Mouse (Mus musculus) limb, embryonic 11.5 days (tissue): ENCODE measurements around the gene Gm5089. TPM values are rescaled to one million over a fixed set of nuclear protein-coding genes. Genes with fewer than 3 reads are reported as not detected.
"Not testable (repeated sequence)": the region's sequence is repeated elsewhere in the genome, so short reads cannot be mapped to it uniquely, and the experiment has no call there.

Experiments used
- ATAC-seq: fragments of 200-750 bp; cut with Nextera tagmentation; 2 replicates; pipeline ENCODE4 v1.8.0; 2017; ENCODE audit warnings: low read depth; ENCODE audit not compliant: insufficient number of reproducible peaks, low FRiP score, low TSS enrichment
- DNase-seq: peaks from one replicate; pipeline ENCODE4 v3.0.0-alpha.2; 2015; ENCODE audit warnings: low spot score
- H3K27ac ChIP-seq: fragments of 300-500 bp; sonication (generic); replicated peaks from 2 replicates; pipeline ENCODE4 v1.5.1; 2014; ENCODE audit warnings: low read depth, mild to moderate bottlenecking, low read length
- H3K27me3 ChIP-seq: fragments of 300-500 bp; sonication (generic); 2 replicates; pipeline ENCODE4 v1.6.1; 2014; ENCODE audit warnings: mild to moderate bottlenecking, low read length, mixed read lengths; ENCODE audit not compliant: control insufficient read depth, insufficient read depth
- H3K36me3 ChIP-seq: fragments of 300-500 bp; sonication (generic); 2 replicates; pipeline ENCODE4 v1.6.1; 2014; ENCODE audit warnings: mild to moderate bottlenecking, low read length, moderate library complexity, mixed read lengths; ENCODE audit not compliant: control insufficient read depth, insufficient read depth
- H3K4me1 ChIP-seq: fragments of 300-500 bp; sonication (generic); 2 replicates; pipeline ENCODE4 v1.6.1; 2014; ENCODE audit warnings: low read length, mixed read lengths; ENCODE audit not compliant: control insufficient read depth, insufficient read depth
- H3K4me2 ChIP-seq: fragments of 300-500 bp; sonication (generic); 2 replicates; pipeline ENCODE4 v1.6.1; 2014; ENCODE audit warnings: low read depth, mild to moderate bottlenecking, moderate library complexity; ENCODE audit not compliant: severe bottlenecking
- H3K4me3 ChIP-seq: fragments of 300-500 bp; sonication (generic); 2 replicates; pipeline ENCODE4 v1.5.1; 2014; ENCODE audit warnings: low read depth, low read length
- H3K9ac ChIP-seq: fragments of 300-500 bp; sonication (generic); 2 replicates; pipeline ENCODE4 v1.6.1; 2014; ENCODE audit warnings: mild to moderate bottlenecking, low read length
- H3K9me3 ChIP-seq: fragments of 300-500 bp; sonication (generic); 2 replicates; pipeline ENCODE4 v1.6.1; 2016; ENCODE audit warnings: low read length; ENCODE audit not compliant: control insufficient read depth
- WGBS: fragments of 180-500 bp; shearing (Covaris S2); extraction: QIAGEN DNeasy Blood & Tissue Kit; methylation state at CpG from one replicate; pipeline ENCODE4 v1.1.7; 2014; 5-methylcytosine and 5-hydroxymethylcytosine counted together
- polyA plus RNA-seq: library from polyadenylated mRNA; unstranded; fragments of >200 nt; fragmentation: Nextera tagmentation; extraction: Ambion mirVana; gene quantifications from 2 replicates; pipeline ENCODE4 v1.2.1, GENCODE M21; 2014

Gene Gm5089
- polyA plus RNA-seq, 1 experiment from 2014 or later: 0.24 TPM

DNA sequence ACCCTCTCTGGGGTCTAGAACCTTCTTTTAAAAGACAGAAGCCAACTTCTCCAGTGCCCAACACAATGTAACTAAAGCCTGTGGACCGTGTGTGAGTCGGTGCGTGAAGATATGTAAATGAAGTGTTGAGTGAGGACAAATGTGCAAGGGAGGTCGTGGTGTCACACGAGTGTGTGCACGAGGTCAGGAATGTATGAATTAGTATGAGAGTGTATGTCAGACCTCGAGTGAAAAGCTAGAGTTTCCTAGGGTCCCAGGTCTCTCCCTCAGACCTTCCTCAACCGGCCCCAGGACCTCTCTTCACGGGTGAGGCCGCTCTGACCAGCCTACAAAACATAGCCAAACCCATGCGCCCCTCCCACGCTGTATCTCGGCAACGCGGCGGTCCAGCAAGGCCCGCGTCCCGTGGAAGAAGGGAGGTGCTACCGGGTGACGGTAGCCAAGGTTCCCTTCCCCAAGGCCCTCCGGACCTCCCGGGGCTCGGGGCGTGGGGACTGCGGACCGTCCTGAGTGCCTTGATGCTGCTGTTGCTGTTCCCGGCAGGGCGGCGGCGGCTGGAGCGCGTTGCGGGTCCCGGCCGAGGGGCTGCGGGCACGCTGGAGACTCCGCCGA is 12.3 kb upstream of the Gm5089 start:
- Histone ChIP-seq H3K4me3 (peak overlapping the region; percentile 63), H3K36me3 (no peaks in the 10 kb centered on the region), H3K4me1 (peaks cover 20% of the 10 kb centered on the region), H3K27me3 (peaks cover 12% of the 10 kb centered on the region), H3K27ac (peak overlapping the region; percentile 96), H3K4me2 (peak overlapping the region; percentile 83), H3K9ac (peak overlapping the region; percentile 93), H3K9me3 (no peaks in the 10 kb centered on the region)
- under 1% methylated on average over 40 of the region's 40 CpGs for WGBS
- ATAC-seq (no peak), DNase-seq (peak; percentile 62)

DNA sequence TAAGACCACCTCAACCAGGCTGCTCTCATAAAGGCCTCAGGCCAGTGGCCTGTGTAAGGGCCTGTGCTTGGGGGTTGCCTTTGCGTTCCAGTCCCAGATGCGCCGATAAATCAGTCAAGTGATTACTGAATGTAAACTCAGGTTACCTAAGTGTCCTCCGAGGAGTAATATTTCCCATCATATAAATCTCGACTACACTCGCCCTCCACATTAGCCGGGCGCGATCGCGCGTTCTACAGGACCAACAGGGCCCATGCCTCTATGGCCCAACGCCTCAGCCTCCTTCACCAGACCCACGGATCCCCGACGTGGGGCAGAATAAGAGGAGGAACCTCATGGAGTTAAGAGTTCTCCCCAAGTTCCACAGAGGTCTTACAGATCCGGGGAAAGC is 11.8 kb upstream of the Gm5089 start:
- Histone ChIP-seq H3K4me1 (peaks cover 20% of the 10 kb centered on the region; the same call in 1 of the 2 replicates), H3K27ac (peak overlapping the region; percentile 96), H3K9ac (peak overlapping the region; percentile 93), H3K36me3 (no peaks in the 10 kb centered on the region), H3K9me3 (no peaks in the 10 kb centered on the region), H3K4me2 (peak overlapping the region; percentile 83), H3K4me3 (peak overlapping the region; percentile 63), H3K27me3 (peaks cover 12% of the 10 kb centered on the region)
- ATAC-seq (no peak), DNase-seq (peak; percentile 62)
- WGBS: 4% methylated on average over 17 of the region's 17 CpGs

DNA sequence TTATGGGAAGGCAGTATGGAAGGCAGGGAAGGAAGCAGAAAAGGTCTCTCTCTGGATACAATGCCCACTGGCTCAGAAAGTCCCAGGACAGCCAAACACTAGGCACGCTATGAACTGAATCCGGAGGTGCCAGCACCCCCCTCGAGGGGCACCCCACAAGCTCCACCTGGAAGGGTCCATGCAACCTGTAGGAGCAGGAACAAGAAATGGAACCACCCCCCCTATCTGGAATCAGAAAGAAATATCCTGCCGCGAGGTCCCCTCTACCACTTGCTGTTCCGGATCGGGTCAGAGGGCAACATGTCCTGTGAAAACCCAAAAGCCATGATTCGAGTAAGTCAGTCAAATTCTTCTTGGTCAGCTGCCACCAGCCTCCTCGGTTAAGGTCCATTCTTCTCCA is 11.1 kb upstream of the Gm5089 start:
- no peak for DNase-seq
- Histone ChIP-seq H3K9ac (peak overlapping the region; percentile 93), H3K27ac (peak overlapping the region; percentile 96; the same call in 1 of the 2 replicates), H3K4me2 (peak overlapping the region; percentile 83), H3K4me1 (peaks cover 20% of the 10 kb centered on the region; the same call in 1 of the 2 replicates), H3K4me3 (peak overlapping the region; percentile 63), H3K9me3 (no peaks in the 10 kb centered on the region), H3K36me3 (no peaks in the 10 kb centered on the region), H3K27me3 (peaks cover 9% of the 10 kb centered on the region)
- no peak for ATAC-seq
- WGBS: 9% methylated on average over 9 of the region's 9 CpGs

DNA sequence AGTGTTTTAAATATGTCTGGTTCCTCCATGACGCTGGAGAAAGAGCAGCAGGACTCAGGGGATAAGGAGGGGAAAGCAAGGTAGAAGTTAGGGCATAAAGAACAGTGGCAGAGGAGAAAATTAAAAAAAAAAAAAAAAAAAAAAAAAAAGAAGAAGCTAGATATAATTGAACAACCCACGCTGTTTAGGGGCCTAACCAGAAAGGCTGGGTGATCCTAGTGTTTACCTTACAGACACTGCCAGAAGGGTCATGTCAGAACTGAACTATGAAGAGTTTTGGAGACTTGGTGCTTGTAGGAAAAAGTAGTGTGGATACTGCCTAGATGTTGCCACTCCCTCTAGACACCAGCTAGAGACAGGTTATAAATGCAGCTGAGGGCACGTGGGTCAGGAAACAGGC is 10.6 kb upstream of the Gm5089 start:
- H3K9me3 ChIP-seq: no peaks in the 10 kb centered on the region
- no peaks in the 10 kb centered on the region for H3K36me3 ChIP-seq
- H3K9ac ChIP-seq: peak overlapping the region; percentile 93
- H3K27ac ChIP-seq: 0 out of 2 replicates have a peak overlapping the region, but pooled peaks have one; percentile 56
- peak overlapping the region; percentile 63 for H3K4me3 ChIP-seq
- H3K4me2 ChIP-seq: peak overlapping the region; percentile 83
- DNase-seq (no peak), ATAC-seq (no peak)
- H3K27me3 ChIP-seq: peaks cover 8% of the 10 kb centered on the region
- 19% methylated on average over 3 of the region's 3 CpGs for WGBS
- H3K4me1 ChIP-seq: peaks cover 20% of the 10 kb centered on the region; the same call in 1 of the 2 replicates

DNA sequence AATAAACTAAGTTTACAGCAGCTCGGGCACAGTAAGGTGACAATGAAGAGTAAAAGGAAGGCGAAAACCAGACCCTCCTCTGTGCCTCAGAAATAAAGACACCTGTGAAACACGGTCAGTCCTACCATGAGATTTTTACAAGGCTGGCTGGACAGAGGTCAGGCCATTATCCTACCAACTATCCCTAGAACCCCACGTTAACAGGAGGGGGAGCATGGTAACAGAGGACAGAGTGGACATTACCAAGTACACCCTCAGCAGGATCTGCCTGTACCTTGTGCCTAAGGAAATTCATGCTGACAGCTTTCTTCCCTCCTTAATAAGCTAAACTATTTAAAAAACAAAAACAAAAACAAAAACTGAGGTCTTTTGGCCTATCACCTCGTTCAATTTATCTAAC is 9.3 kb upstream of the Gm5089 start:
- peaks cover 20% of the 10 kb centered on the region; the same call in 1 of the 2 replicates for H3K4me1 ChIP-seq
- no peaks in the 10 kb centered on the region for H3K36me3 ChIP-seq
- no peak for ATAC-seq
- no peaks in the 10 kb centered on the region for H3K9me3 ChIP-seq
- DNase-seq: no peak
- WGBS: 38% methylated on average over 5 of the region's 5 CpGs
- no peak overlapping the region for H3K4me3 ChIP-seq
- H3K27me3 ChIP-seq: peaks cover 3% of the 10 kb centered on the region; the same call in 1 of the 2 replicates
- peak overlapping the region; percentile 28 for H3K4me2 ChIP-seq
- no peak overlapping the region for H3K27ac ChIP-seq
- no peak overlapping the region; the same call in 1 of the 2 replicates for H3K9ac ChIP-seq

DNA sequence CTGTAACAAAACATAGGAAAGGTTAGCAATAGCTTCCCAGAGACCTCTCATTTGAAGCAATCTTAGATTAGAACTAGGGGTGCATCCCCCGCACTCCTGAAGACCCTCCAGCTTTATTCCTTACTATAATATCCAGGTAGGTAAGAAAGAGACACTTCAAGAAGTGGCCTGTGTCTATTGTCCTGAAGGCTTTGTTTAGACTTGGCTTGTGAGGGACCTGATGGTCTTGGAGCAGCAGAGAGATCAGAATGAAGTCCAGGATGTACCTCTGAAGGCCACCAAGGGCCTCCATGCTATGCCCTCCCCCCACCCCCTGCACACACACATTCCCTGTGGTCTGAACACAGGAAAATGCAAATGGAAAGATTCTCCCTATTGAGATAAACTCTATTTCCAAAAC is 8.9 kb upstream of the Gm5089 start:
- ATAC-seq (no peak), DNase-seq (no peak)
- no peaks in the 10 kb centered on the region for H3K36me3 ChIP-seq
- H3K4me3 ChIP-seq: no peak overlapping the region
- H3K4me1 ChIP-seq: peaks cover 18% of the 10 kb centered on the region; the same call in 1 of the 2 replicates
- peak overlapping the region; percentile 28 for H3K4me2 ChIP-seq
- WGBS: 93% methylated on average over 1 of the region's 1 CpGs
- no peaks in the 10 kb centered on the region for H3K9me3 ChIP-seq
- H3K27ac ChIP-seq: no peak overlapping the region
- H3K27me3 ChIP-seq: peaks cover under 1% of the 10 kb centered on the region; the same call in 1 of the 2 replicates
- no peak overlapping the region; the same call in 1 of the 2 replicates for H3K9ac ChIP-seq

DNA sequence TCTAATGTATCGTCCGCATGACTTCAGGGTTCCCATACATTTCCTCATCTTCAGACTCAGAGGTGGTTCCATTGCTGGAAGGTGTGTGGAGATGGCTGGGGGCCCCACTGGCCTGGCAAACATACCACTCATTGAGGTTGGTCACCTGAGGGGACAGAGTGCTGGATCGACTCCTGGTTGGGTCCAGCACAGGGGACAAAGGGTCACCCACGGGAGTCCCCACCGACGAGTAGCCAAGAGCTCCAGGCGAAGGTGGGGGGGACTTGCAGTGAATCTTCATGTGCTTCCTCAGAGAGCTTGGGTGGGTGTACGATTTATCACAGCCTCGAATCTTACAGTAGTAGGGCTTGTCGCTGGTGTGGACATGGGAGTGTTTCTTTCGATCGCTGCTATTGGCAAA is 8.4 kb upstream of the Gm5089 start:
- not testable (repeated sequence) for ATAC-seq, H3K9me3 ChIP-seq, H3K36me3 ChIP-seq, H3K27me3 ChIP-seq, H3K27ac ChIP-seq, H3K4me3 ChIP-seq, H3K9ac ChIP-seq, H3K4me2 ChIP-seq, DNase-seq
- WGBS: 88% methylated on average over 9 of the region's 12 CpGs
- H3K4me1 ChIP-seq: peaks cover 19% of the 10 kb centered on the region; the same call in 1 of the 2 replicates

DNA sequence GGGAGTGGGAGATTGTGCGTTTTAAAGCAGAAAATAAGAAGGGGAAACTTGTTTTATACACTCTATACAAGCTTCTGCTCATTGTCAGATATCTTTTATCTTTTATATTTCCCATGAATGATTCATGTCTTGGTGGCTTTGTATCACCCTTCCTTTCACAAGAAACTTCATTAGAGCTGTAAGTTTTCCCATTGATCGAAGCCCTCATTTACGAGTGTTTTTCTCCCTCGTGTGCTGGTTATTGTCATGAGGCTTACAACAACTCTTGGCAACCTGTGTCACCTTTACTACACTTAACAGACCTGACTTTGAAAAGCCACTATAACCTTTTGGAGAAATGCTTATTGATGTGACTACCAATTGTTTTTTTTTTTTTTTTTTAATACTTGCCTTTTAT is 4.6 kb upstream of the Gm5089 start:
- Histone ChIP-seq H3K4me3 (no peak overlapping the region), H3K27ac (no peak overlapping the region), H3K4me2 (no peak overlapping the region), H3K27me3 (0 out of 2 replicates have a peak, but pooled peaks cover 6% of the 10 kb centered on the region), H3K4me1 (peaks cover 24% of the 10 kb centered on the region), H3K9ac (no peak overlapping the region), H3K36me3 (no peaks in the 10 kb centered on the region), H3K9me3 (no peaks in the 10 kb centered on the region)
- ATAC-seq (no peak), DNase-seq (no peak)
- WGBS: 56% methylated on average over 4 of the region's 4 CpGs
